Mouse (Mus musculus): Measurements from ENCODE around the gene Pcnt.

GRCm38 (mm10) chr10:76447406-76448229 is 5.0 kb upstream of the Pcnt start:
- TF ChIP-seq POLR2A (IDR thresholded peaks at IDR 0.05; ENCODE audit: borderline replicate concordance, low read depth, low read length) (no peak), CTCF (IDR thresholded peaks at IDR 0.05; ENCODE audit: low read depth, low read length) (no peak)
